In genomic region chr7:118883957-118884356, GRCm38 (mm10) we compare ENCODE assay signal across 24 mouse cellular contexts.
"Had no signal": no experiment of that assay in that cellular context is flagged by ENCODE, and none has a peak within 500 bp of the region (broad histone marks: within the 10 kb centered on the region; RNA-seq: fewer than 3 reads in every experiment).

No protein-coding gene starts in this region.

- H3K9me3 ChIP-seq: heart, embryonic 13.5 days; heart, embryonic 15.5 days; hindbrain, embryonic 13.5 days; intestine, embryonic 15.5 days; limb, embryonic 13.5 days; liver, embryonic 13.5 days; liver, embryonic 15.5 days had no signal

- H3K27ac ChIP-seq: heart, adult 2 months; heart, embryonic 13.5 days; heart, embryonic 15.5 days; hindbrain, embryonic 13.5 days; intestine, embryonic 15.5 days; left cerebral cortex, adult 2 months; limb, embryonic 13.5 days; liver, embryonic 13.5 days; liver, embryonic 15.5 days had no signal

- H3K4me2 ChIP-seq: heart, embryonic 11.5 days; heart, embryonic 13.5 days; heart, embryonic 15.5 days; hindbrain, embryonic 13.5 days; intestine, embryonic 15.5 days; limb, embryonic 13.5 days; liver, embryonic 11.5 days; liver, embryonic 13.5 days; liver, embryonic 15.5 days had no signal

- H3K36me3 ChIP-seq: heart, embryonic 13.5 days; heart, embryonic 15.5 days; hindbrain, embryonic 13.5 days; intestine, embryonic 15.5 days; limb, embryonic 13.5 days; liver, embryonic 13.5 days; liver, embryonic 15.5 days had no signal

- H3K27me3 ChIP-seq: heart, embryonic 13.5 days; heart, embryonic 15.5 days; hindbrain, embryonic 13.5 days; intestine, embryonic 15.5 days; limb, embryonic 13.5 days; liver, embryonic 13.5 days; liver, embryonic 15.5 days had no signal

- DNase-seq: gastrocnemius, postnatal 14 days; heart, adult 2 months; heart, postnatal 4 days; kidney, adult 18-20 months; kidney, adult 8-10 months; kidney, postnatal 10 days; kidney, postnatal 25 days; kidney, postnatal 4 days; liver; liver, embryonic 13.5 days; liver, postnatal 0 days had no signal

- H3K9ac ChIP-seq: heart, embryonic 13.5 days; heart, embryonic 15.5 days; hindbrain, embryonic 13.5 days; intestine, embryonic 15.5 days; limb, embryonic 13.5 days; liver, embryonic 13.5 days; liver, embryonic 15.5 days; liver, postnatal 0 days had no signal

- H3K4me3 ChIP-seq: heart, adult 2 months; heart, embryonic 13.5 days; heart, embryonic 15.5 days; hindbrain, embryonic 13.5 days; intestine, embryonic 15.5 days; layer of hippocampus, adult 2 months; left cerebral cortex, adult 2 months; limb, embryonic 13.5 days; liver, embryonic 13.5 days; liver, embryonic 15.5 days had no signal

- H3K4me1 ChIP-seq: liver, embryonic 13.5 days; liver, embryonic 15.5 days had no signal

- ATAC-seq: hindbrain, embryonic 16.5 days; inflammation-experienced regulatory T-cells, adult 6 months; intestine, embryonic 15.5 days; intestine, postnatal 0 days; liver, postnatal 0 days had no signal
